Mouse (Mus musculus) heart, embryonic 11.5 days (tissue): ENCODE measurements around the gene Alox12b. TPM values are rescaled to one million over a fixed set of nuclear protein-coding genes. Genes with fewer than 3 reads are reported as not detected.

Experiments used
- ATAC-seq: fragments of 200-750 bp; cut with Nextera tagmentation; replicated peaks from 2 replicates; pipeline ENCODE4 v1.8.0; 2017; ENCODE audit warnings: moderate library complexity; ENCODE audit not compliant: insufficient number of reproducible peaks, low FRiP score, low TSS enrichment
- H3K27ac ChIP-seq: fragments of 300-500 bp; sonication (generic); 2 replicates; pipeline ENCODE4 v1.5.1; 2014; ENCODE audit warnings: mild to moderate bottlenecking, low read depth, low read length
- H3K27me3 ChIP-seq: fragments of 300-500 bp; sonication (generic); 2 replicates; pipeline ENCODE4 v1.6.1; 2014; ENCODE audit warnings: mild to moderate bottlenecking, low read length, mixed read lengths; ENCODE audit not compliant: control insufficient read depth, insufficient read depth
- H3K36me3 ChIP-seq: fragments of 300-500 bp; sonication (generic); 2 replicates; pipeline ENCODE4 v1.6.1; 2014; ENCODE audit warnings: mild to moderate bottlenecking, low read length, moderate library complexity, mixed read lengths; ENCODE audit not compliant: control insufficient read depth, insufficient read depth
- H3K4me1 ChIP-seq: fragments of 300-500 bp; sonication (generic); 2 replicates; pipeline ENCODE4 v1.6.1; 2014; ENCODE audit warnings: low read length; ENCODE audit not compliant: control insufficient read depth, insufficient read depth
- H3K4me2 ChIP-seq: fragments of 300-500 bp; sonication (generic); 2 replicates; pipeline ENCODE4 v1.6.1; 2014; ENCODE audit warnings: mild to moderate bottlenecking, moderate library complexity
- H3K4me3 ChIP-seq: fragments of 300-500 bp; sonication (generic); 2 replicates; pipeline ENCODE4 v1.5.1; 2014; ENCODE audit warnings: low read depth, low read length
- H3K9ac ChIP-seq: fragments of 300-500 bp; sonication (generic); 2 replicates; pipeline ENCODE4 v1.6.1; 2014; ENCODE audit warnings: mild to moderate bottlenecking, low read depth, low read length, moderate library complexity
- H3K9me3 ChIP-seq: fragments of 300-500 bp; sonication (generic); replicated peaks from 2 replicates; pipeline ENCODE4 v1.6.1; 2016; ENCODE audit warnings: low read length; ENCODE audit not compliant: control insufficient read depth
- WGBS: fragments of 180-500 bp; shearing (Covaris S2); extraction: QIAGEN DNeasy Blood & Tissue Kit; methylation state at CpG from one replicate; pipeline ENCODE4 v1.1.7; 2014; ENCODE audit not compliant: insufficient replicate concordance; 5-methylcytosine and 5-hydroxymethylcytosine counted together
- polyA plus RNA-seq: library from polyadenylated mRNA; unstranded; fragments of >200 nt; fragmentation: Nextera tagmentation; extraction: Ambion mirVana; gene quantifications from 2 replicates; pipeline ENCODE4 v1.2.1, GENCODE M21; 2014

Gene Alox12b
- polyA plus RNA-seq, 1 experiment from 2014 or later, result not detected

- Histone ChIP-seq H3K4me2 (no peak overlapping the region), H3K9me3 (no peaks in the 10 kb centered on the region), H3K9ac (no peak overlapping the region), H3K27me3 (0 out of 2 replicates have a peak, but pooled peaks cover 2% of the 10 kb centered on the region), H3K4me3 (no peak overlapping the region), H3K4me1 (peaks cover 20% of the 10 kb centered on the region), H3K36me3 (no peaks in the 10 kb centered on the region), H3K27ac (no peak overlapping the region)
- WGBS, result 68% methylated on average over 3 of the region's 3 CpGs
- ATAC-seq, result no peak
These were observed 42.2 kb upstream of the Alox12b start for GRCm38 (mm10) chr11:69114621-69115020.

- H3K4me2 ChIP-seq, result peak overlapping the region; percentile 94
- no peak overlapping the region for H3K27ac ChIP-seq
- WGBS, result 51% methylated on average over 5 of the region's 5 CpGs
- no peak overlapping the region for H3K9ac ChIP-seq
- H3K27me3 ChIP-seq, result 0 out of 2 replicates have a peak, but pooled peaks cover 2% of the 10 kb centered on the region
- peaks cover 27% of the 10 kb centered on the region for H3K4me1 ChIP-seq
- H3K36me3 ChIP-seq, result no peaks in the 10 kb centered on the region
- peak overlapping the region; percentile 0; the same call in 1 of the 2 replicates for H3K4me3 ChIP-seq
- H3K9me3 ChIP-seq, result no peaks in the 10 kb centered on the region
- no peak for ATAC-seq
These were observed 39.9 kb upstream of the Alox12b start for GRCm38 (mm10) chr11:69116843-69117242.

GRCm38 (mm10) chr11:69117737-69118695 lies 38.8 kb upstream of the Alox12b start:
- peak overlapping the region; percentile 80 for H3K9ac ChIP-seq
- H3K27ac ChIP-seq, result peak overlapping the region; percentile 85
- peak; percentile 17; the same call in 1 of the 2 replicates for ATAC-seq
- no peaks in the 10 kb centered on the region for H3K9me3 ChIP-seq
- peaks cover 21% of the 10 kb centered on the region for H3K4me1 ChIP-seq
- H3K36me3 ChIP-seq, result no peaks in the 10 kb centered on the region
- no peaks in the 10 kb centered on the region for H3K27me3 ChIP-seq
- peak overlapping the region; percentile 78 for H3K4me3 ChIP-seq
- 0% methylated on average over 45 of the region's 45 CpGs for WGBS
- peak overlapping the region; percentile 94 for H3K4me2 ChIP-seq

GRCm38 (mm10) chr11:69118765-69119164 lies 38.0 kb upstream of the Alox12b start:
- Histone ChIP-seq H3K4me2 (peak overlapping the region; percentile 94), H3K27me3 (no peaks in the 10 kb centered on the region), H3K4me3 (peak overlapping the region; percentile 78), H3K27ac (no peak overlapping the region), H3K4me1 (peaks cover 21% of the 10 kb centered on the region), H3K36me3 (no peaks in the 10 kb centered on the region), H3K9me3 (no peaks in the 10 kb centered on the region), H3K9ac (no peak overlapping the region)
- under 1% methylated on average over 15 of the region's 15 CpGs for WGBS
- ATAC-seq, result no peak; the same call in 1 of the 2 replicates

- Histone ChIP-seq H3K27ac (no peak overlapping the region), H3K9ac (no peak overlapping the region)
- no peak for ATAC-seq
These were observed 37.2 kb upstream of the Alox12b start for GRCm38 (mm10) chr11:69119446-69120155.

GRCm38 (mm10) chr11:69120221-69121000 lies 36.4 kb upstream of the Alox12b start, which contains the start of gene Hes7:
Hes7 (plus strand) TSS chr11:69120404.
- no peaks in the 10 kb centered on the region for H3K9me3 ChIP-seq
- ATAC-seq, result no peak
- H3K36me3 ChIP-seq, result no peaks in the 10 kb centered on the region
- H3K4me2 ChIP-seq, result peak within 1 kb of the TSS; percentile 82
- peak within 1 kb of the TSS; percentile 74 for H3K9ac ChIP-seq
- H3K4me3 ChIP-seq, result peak within 1 kb of the TSS; percentile 78
- H3K4me1 ChIP-seq, result peaks cover 21% of the 10 kb centered on the region
- no peaks in the 10 kb centered on the region for H3K27me3 ChIP-seq
- WGBS, result 2% methylated on average over 27 of the region's 27 CpGs
- no peak within 1 kb of the TSS for H3K27ac ChIP-seq

More at GRCm38 (mm10) chr11:69119446-69120155, 37.2 kb upstream of the Alox12b start:
- no peaks in the 10 kb centered on the region for H3K27me3 ChIP-seq
- H3K4me3 ChIP-seq, result peak overlapping the region; percentile 78
- H3K36me3 ChIP-seq, result no peaks in the 10 kb centered on the region
- H3K4me1 ChIP-seq, result peaks cover 21% of the 10 kb centered on the region
- H3K9me3 ChIP-seq, result no peaks in the 10 kb centered on the region
- 29% methylated on average over 14 of the region's 14 CpGs for WGBS
- H3K4me2 ChIP-seq, result peak overlapping the region; percentile 82

- no peaks in the 10 kb centered on the region for H3K36me3 ChIP-seq
- H3K4me3 ChIP-seq, result peak overlapping the region; percentile 78
- peaks cover 26% of the 10 kb centered on the region for H3K4me1 ChIP-seq
- under 1% methylated on average over 29 of the region's 33 CpGs for WGBS
- no peaks in the 10 kb centered on the region for H3K27me3 ChIP-seq
- H3K9ac ChIP-seq, result peak overlapping the region; percentile 74
- no peak overlapping the region for H3K27ac ChIP-seq
- H3K9me3 ChIP-seq, result no peaks in the 10 kb centered on the region
- peak overlapping the region; percentile 82 for H3K4me2 ChIP-seq
- ATAC-seq, result no peak
These were observed 35.6 kb upstream of the Alox12b start for GRCm38 (mm10) chr11:69121001-69121740.
